Mouse (Mus musculus) gastrocnemius, adult 2 months (tissue): ENCODE data around the gene Mrpl23. TPM values are rescaled to one million over a fixed set of nuclear protein-coding genes. Genes with fewer than 3 reads are reported as not detected.
A peak's percentile ranks its signal among the peaks of the same experiment; 100 is the strongest.

Source experiments
- DNase-seq: peaks from one replicate; pipeline ENCODE4 v3.0.0; 2022
- H3K27ac ChIP-seq: fragments of 200-600 bp; 2 replicates; pipeline ENCODE4 v1.8.1; 2022; ENCODE audit warnings: mild to moderate bottlenecking
- H3K4me3 ChIP-seq: fragments of 200-600 bp; 2 replicates; pipeline ENCODE4 v1.8.1; 2022; ENCODE audit warnings: mild to moderate bottlenecking, moderate library complexity
- CTCF ChIP-seq: fragments of 200-600 bp; IDR thresholded peaks from 2 replicates; pipeline ENCODE4 v1.8.1; 2022; ENCODE audit warnings: antibody characterized with exemption, mild to moderate bottlenecking, moderate library complexity
- intact Hi-C: fragments of 180-260 bp; cut with DNase I; formaldehyde crosslinking; loops from one replicate; pipeline ENCODE4 v1.15.1; 2025
- total RNA-seq, 2 experiments: library from RNA; stranded (reverse); gene quantifications; 2 replicates each; pipeline ENCODE4 v1.2.3; 2021

The Mrpl23 gene
- total RNA-seq, 2 experiments from 2014 or later: 0.89 to 1.4 TPM

DNA sequence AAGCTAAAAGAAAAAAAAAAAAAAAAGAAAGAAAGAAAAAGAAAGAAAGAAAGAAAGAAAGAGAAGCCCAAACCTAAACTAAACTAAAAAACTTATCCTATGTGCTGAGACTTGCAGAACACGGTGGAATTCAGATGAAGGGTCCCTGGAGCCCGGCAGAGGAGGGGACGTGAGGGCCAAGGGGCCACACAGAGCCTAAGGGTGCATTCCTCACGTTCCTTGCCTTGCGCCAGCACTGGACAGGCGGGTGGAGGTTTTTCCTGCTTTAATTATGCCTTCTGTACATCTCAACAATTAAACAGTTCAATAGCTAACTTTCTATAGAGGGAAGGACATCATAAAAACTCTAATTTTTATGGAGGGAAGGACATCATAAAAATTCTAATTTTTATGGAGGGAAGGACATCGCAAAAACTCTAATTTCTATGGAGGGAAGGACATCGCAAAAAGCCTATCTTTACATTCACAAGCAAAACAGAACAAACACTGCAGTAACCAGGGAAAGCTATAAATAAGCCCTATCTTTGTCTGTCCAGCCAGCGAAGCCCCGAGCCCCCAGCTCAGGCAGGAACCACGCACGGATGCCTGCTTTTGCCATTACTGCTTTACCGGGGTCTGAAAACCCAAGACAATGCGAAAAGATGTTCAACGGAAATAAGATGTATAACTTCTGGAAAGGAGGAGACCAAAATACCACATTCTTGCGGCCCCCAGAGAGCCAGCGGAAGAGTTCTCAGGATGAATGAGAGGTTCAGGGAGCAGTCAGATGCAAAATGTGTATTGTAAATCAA is 9.1 kb upstream of the Mrpl23 start:
- peak; percentile 35 for DNase-seq
- TF ChIP-seq CTCF: no peak
- no peak overlapping the region for H3K27ac ChIP-seq
- intact Hi-C loops: loop anchor here (5.0 kb wide), 2 partner anchors 59 to 149 kb away; no protein-coding TSS in a partner anchor
- H3K4me3 ChIP-seq: no peak overlapping the region

DNA sequence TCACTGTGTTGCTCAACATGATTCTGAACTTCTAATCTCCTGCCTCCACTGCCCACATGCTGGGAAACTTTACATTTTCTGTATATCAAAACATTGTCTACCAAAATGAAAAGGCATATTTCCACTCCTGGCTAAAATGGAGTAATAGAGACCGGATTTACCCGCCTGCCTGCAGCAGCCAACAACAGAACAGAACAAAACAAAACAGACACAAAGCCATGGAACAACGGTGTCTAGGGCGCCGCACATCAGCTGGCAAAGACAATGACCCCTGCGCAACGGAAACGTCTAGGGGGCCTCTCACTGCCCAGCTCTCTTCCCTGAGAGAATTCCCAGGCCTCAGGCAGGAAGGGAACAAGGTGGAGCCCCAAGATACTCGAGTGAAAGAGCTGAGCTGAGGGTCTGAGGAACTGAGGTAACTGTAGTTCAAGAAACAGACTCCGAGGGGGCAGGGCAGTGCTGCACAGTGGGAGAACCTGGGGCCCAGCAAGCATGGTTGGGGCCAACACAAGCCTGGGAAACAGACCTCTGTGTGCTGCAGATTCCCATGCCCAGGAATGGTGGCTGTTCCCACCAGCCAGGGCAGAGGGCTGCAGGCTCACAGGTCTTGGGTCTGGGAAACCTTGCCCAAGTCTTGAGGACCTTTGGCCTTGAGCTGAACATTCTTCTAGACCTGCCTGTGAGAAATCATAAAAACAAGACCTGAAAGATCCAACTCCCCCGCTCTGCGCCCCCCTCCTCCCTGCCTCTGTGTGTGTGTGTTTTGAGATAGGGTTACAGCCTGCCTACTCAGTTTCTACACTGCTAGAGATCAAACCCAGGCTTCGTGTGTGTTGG is 6.9 kb upstream of the Mrpl23 start:
- peak overlapping the region; percentile 38; the same call in 1 of the 2 replicates for H3K27ac ChIP-seq
- no peak for DNase-seq
- TF ChIP-seq CTCF: no peak
- H3K4me3 ChIP-seq: no peak overlapping the region
- intact Hi-C loops: no loop called here

DNA sequence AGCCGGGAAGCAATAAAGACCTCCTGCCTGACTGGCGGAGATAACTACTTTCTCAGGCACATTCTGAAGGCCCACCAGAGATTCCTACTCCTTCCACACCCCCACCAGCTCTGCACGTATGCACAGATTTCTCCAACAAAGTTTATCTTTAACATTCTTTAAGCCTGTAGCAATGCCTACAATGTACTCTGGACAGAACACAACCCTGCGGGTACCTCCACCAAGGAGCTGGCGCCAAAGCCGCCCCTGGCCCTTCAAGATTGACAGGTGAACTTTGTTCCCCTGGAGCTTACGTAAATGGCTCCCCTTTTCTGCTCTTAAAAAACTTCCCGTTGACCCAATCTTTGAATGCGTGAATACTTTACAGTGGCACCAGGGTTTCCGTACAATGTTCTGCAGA is 3.1 kb upstream of the Mrpl23 start:
- DNase-seq: no peak
- no peak for TF ChIP-seq CTCF
- intact Hi-C loops: no loop called here
- Histone ChIP-seq H3K27ac (no peak overlapping the region), H3K4me3 (no peak overlapping the region)

DNA sequence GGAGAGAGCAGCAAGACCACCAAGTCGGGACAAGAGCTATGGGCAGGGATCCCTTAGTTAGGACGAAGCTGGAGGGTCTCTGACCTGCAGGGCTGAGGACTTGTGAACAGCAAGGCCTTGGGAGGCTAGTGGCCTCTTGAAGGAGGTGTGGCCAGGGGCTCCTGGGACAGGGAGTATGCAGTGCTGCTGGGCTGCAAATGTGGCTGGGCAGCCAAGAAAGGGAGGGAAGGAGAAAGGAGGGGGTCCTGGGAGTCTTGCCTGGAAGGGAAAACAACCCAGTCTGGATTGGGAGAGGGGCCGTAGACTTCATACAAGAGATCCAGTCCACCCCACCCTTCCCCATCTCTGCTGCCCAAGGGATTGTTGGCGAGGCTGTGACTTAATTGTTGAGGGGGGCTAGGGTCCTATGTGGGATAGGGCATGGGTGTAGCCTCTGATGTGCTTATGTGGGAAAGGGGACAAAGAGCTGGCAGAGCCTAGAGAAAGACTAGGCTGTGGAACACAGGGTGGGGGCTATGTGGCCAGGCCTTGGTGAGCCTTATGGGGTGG is 439 bp upstream of the Mrpl23 start:
- Histone ChIP-seq H3K27ac (peak overlapping the region; percentile 96), H3K4me3 (peak overlapping the region; percentile 98)
- DNase-seq: peak; percentile 66
- no peak for TF ChIP-seq CTCF
- intact Hi-C loops: loop anchor here (2.0 to 5.0 kb wide), 2 partner anchors 51 to 215 kb away; no protein-coding TSS in a partner anchor

- peak; percentile 98 for TF ChIP-seq CTCF
- peak overlapping the region; percentile 98 for H3K4me3 ChIP-seq
- intact Hi-C loops: loop anchor here (2.0 to 5.0 kb wide), 2 partner anchors 52 to 216 kb away; no protein-coding TSS in a partner anchor
- peak; percentile 94 for DNase-seq
- peak overlapping the region; percentile 96 for H3K27ac ChIP-seq
Measured at GRCm38 (mm10) chr7:142533059-142533855, 771 bp downstream of the Mrpl23 start.

DNA sequence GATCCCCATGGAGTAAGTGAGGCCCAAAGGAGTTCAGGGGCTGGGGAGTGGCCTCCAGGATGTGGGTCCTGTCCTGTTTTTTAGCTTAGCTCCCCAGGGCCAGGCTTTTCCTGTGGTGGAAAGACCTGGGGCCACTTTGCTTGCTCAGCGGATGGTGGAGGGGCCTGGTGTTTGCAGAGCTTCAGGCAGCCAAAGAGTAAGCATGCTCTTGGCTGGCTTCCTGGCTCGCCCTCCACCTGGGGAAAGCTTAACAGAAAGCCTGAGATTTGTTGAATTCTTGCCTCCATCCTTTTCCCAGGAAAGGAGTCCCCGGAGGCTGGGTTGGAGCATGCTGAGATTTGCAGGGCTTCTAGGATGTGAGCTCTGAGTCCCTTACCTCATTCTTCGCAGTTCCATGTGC is 2.6 kb downstream of the Mrpl23 start:
- no peak for DNase-seq
- H3K4me3 ChIP-seq: no peak overlapping the region
- 0 out of 2 replicates have a peak overlapping the region, but pooled peaks have one; percentile 3 for H3K27ac ChIP-seq
- intact Hi-C loops: no loop called here
- TF ChIP-seq CTCF: no peak

- Histone ChIP-seq H3K27ac (no peak overlapping the region), H3K4me3 (no peak overlapping the region)
- no peak for DNase-seq
- intact Hi-C loops: loop anchor here (2.0 kb wide), 1 partner anchor 45 kb away; no protein-coding TSS in a partner anchor
- no peak for TF ChIP-seq CTCF
Measured at GRCm38 (mm10) chr7:142535832-142536231, 3.3 kb downstream of the Mrpl23 start.

DNA sequence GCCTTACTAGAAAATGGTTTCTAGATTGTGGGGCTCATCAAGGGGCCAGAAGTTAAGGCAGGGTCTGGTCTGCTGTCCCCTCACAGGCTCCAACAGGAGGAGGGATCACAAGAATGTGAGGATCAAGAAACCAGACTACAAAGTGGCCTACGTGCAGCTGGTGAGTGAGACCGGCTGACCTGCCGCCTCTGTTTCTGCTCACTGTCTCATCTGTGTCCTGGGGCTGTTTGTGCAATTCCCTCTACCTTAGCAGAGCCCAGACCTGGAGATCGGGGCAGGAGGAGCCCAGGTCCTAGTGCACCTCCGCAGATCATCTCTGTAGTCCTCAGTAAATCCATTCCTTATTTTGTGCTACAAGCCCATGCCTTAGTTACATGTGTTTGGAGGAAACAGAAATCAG is 4.7 kb downstream of the Mrpl23 start:
- no peak for TF ChIP-seq CTCF
- no peak for DNase-seq
- intact Hi-C loops: loop anchor here (2.0 kb wide), 1 partner anchor 44 kb away; no protein-coding TSS in a partner anchor
- no peak overlapping the region for H3K4me3 ChIP-seq
- H3K27ac ChIP-seq: no peak overlapping the region

DNA sequence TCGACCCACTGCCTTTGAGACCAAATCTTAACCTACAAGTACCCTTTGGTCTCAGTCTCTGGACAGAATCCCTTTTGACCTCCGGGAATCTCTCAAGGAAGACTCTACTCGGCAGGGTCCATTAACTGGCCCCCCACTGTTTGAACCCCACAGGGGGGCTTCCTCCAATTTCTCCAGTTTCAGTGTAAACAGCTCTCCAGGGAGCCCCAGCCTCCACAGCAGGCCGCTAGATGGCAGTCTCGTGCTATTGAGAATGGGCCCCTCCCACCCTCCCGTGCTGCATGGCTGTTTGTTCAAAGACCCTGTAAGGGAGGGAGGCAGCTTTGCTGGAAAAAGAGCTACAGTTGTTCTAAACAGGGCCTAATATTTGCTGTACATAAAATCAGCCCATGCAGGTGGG is 5.4 kb downstream of the Mrpl23 start:
- TF ChIP-seq CTCF: peak; percentile 98
- Histone ChIP-seq H3K27ac (no peak overlapping the region), H3K4me3 (no peak overlapping the region)
- DNase-seq: peak; percentile 77
- intact Hi-C loops: loop anchor here (2.0 kb wide), 1 partner anchor 43 kb away; no protein-coding TSS in a partner anchor

DNA sequence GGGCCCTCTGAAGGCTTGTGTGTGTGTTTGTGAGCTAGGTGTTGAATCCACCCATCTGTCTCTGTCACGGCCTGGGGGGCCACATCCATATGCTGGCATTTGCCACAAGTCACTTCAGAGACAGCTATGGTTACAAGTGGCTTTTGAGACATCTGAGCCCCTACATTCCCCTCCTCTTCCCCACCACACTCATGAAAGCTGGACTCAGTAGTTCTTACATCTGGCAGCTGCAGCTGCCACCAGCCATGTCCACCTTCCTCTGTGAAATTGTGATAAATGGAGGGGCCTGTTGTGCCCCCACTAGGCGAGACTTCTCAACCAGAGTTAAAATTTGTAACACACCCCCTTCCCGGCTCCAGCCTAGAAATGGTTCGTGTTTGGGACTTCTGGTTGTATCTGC is 5.8 kb downstream of the Mrpl23 start:
- no peak overlapping the region for H3K27ac ChIP-seq
- no peak for DNase-seq
- TF ChIP-seq CTCF: no peak
- H3K4me3 ChIP-seq: no peak overlapping the region
- intact Hi-C loops: no loop called here

DNA sequence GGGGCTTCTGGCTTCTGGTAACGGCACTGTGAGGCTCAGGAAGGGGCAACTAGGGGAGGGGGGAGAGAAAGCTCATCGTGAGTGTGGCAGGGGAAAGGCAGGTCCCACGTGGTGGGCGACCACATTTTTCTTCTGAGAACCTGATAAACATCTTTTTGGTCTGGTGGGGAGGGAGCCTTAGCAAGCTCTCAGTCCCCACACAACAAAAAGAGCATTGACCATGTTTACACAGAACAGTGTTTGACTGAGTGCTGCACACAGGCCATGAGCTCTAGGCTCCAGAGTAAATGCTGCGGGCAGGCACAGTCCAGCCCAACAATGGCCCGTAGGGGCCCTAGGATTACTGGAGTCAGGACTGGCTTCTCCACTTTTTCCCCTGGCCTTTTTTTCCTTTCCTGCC is 6.3 kb downstream of the Mrpl23 start:
- no peak overlapping the region for H3K27ac ChIP-seq
- H3K4me3 ChIP-seq: no peak overlapping the region
- intact Hi-C loops: no loop called here
- no peak for TF ChIP-seq CTCF
- DNase-seq: no peak

GRCm38 (mm10) chr7:142539828-142540227 is 7.3 kb downstream of the Mrpl23 start:
- intact Hi-C loops: loop anchor here (1.0 kb wide), 1 partner anchor 137 kb away; no protein-coding TSS in a partner anchor
- Histone ChIP-seq H3K27ac (no peak overlapping the region), H3K4me3 (no peak overlapping the region)
- no peak for DNase-seq
- TF ChIP-seq CTCF: no peak
